Mouse (Mus musculus) hindbrain, embryonic 10.5 days (tissue): ENCODE data around the gene Rab17. TPM values are rescaled to one million over a fixed set of nuclear protein-coding genes. Genes with fewer than 3 reads are reported as not detected.
A peak's percentile ranks its signal among the peaks of the same experiment; 100 is the strongest.

Experiments
- DNase-seq: peaks from one replicate; pipeline ENCODE4 v3.0.0-alpha.2; 2017; ENCODE audit warnings: low spot score
- H3K27ac ChIP-seq: fragments of 300-500 bp; sonication (generic); 2 replicates; pipeline ENCODE4 v1.5.1; 2016; ENCODE audit warnings: mild to moderate bottlenecking, moderate library complexity
- H3K27me3 ChIP-seq: fragments of 300-500 bp; sonication (generic); 2 replicates; pipeline ENCODE4 v1.6.1; 2016; ENCODE audit warnings: mild to moderate bottlenecking; ENCODE audit not compliant: poor library complexity, insufficient read depth, severe bottlenecking
- H3K36me3 ChIP-seq: fragments of 300-500 bp; sonication (generic); 2 replicates; pipeline ENCODE4 v1.6.1; 2016; ENCODE audit warnings: mild to moderate bottlenecking, moderate library complexity
- H3K4me1 ChIP-seq: fragments of 300-500 bp; sonication (generic); replicated peaks from 2 replicates; pipeline ENCODE4 v1.6.1; 2016; ENCODE audit warnings: mild to moderate bottlenecking
- H3K4me3 ChIP-seq: fragments of 300-500 bp; sonication (generic); 2 replicates; pipeline ENCODE4 v1.5.1; 2016; ENCODE audit warnings: mild to moderate bottlenecking, moderate library complexity
- H3K9me3 ChIP-seq: fragments of 300-500 bp; sonication (generic); 2 replicates; pipeline ENCODE4 v1.6.1; 2016; ENCODE audit warnings: mild to moderate bottlenecking, moderate library complexity
- WGBS: fragments of 180-500 bp; shearing (Covaris S2); methylation state at CpG from one replicate; pipeline ENCODE4 v1.1.7; 2016; 5-methylcytosine and 5-hydroxymethylcytosine counted together
- polyA plus RNA-seq: library from polyadenylated mRNA; unstranded; fragments of >200 nt; fragmentation: Nextera tagmentation; extraction: Ambion mirVana; gene quantifications from 2 replicates; pipeline ENCODE4 v1.2.1, GENCODE M21; 2016

The Rab17 gene
- polyA plus RNA-seq, 1 experiment from 2014 or later, result 0.25 TPM

GRCm38 (mm10) chr1:91003522-91004253 lies 34.2 kb upstream of the Rab17 start:
- 86% methylated on average over 8 of the region's 8 CpGs for WGBS

GRCm38 (mm10) chr1:91002641-91003040 lies 33.2 kb upstream of the Rab17 start:
- Histone ChIP-seq H3K9me3 (no peaks in the 10 kb centered on the region), H3K27me3 (peaks cover 13% of the 10 kb centered on the region; the same call in 1 of the 2 replicates), H3K4me1 (peaks cover 33% of the 10 kb centered on the region), H3K4me3 (no peak overlapping the region), H3K36me3 (0 out of 2 replicates have a peak, but pooled peaks cover 8% of the 10 kb centered on the region), H3K27ac (no peak overlapping the region)
- WGBS, result 86% methylated on average over 3 of the region's 3 CpGs
- DNase-seq, result no peak

More at GRCm38 (mm10) chr1:91003522-91004253, 34.2 kb upstream of the Rab17 start:
- Histone ChIP-seq H3K9me3 (no peaks in the 10 kb centered on the region), H3K27ac (no peak overlapping the region), H3K27me3 (0 out of 2 replicates have a peak, but pooled peaks cover 7% of the 10 kb centered on the region), H3K36me3 (0 out of 2 replicates have a peak, but pooled peaks cover 8% of the 10 kb centered on the region), H3K4me3 (no peak overlapping the region), H3K4me1 (peaks cover 25% of the 10 kb centered on the region)
- DNase-seq, result no peak

- H3K4me1 ChIP-seq, result peaks cover 33% of the 10 kb centered on the region
- no peaks in the 10 kb centered on the region for H3K9me3 ChIP-seq
- no peak overlapping the region for H3K4me3 ChIP-seq
- WGBS, result 78% methylated on average over 3 of the region's 3 CpGs
- DNase-seq, result no peak
- 0 out of 2 replicates have a peak, but pooled peaks cover 8% of the 10 kb centered on the region for H3K36me3 ChIP-seq
- peaks cover 19% of the 10 kb centered on the region; the same call in 1 of the 2 replicates for H3K27me3 ChIP-seq
- H3K27ac ChIP-seq, result no peak overlapping the region
Measured at GRCm38 (mm10) chr1:91001871-91002539, 32.5 kb upstream of the Rab17 start.

GRCm38 (mm10) chr1:91001101-91001500 lies 31.6 kb upstream of the Rab17 start:
- no peak overlapping the region for H3K27ac ChIP-seq
- peaks cover 33% of the 10 kb centered on the region for H3K4me1 ChIP-seq
- 89% methylated on average over 3 of the region's 3 CpGs for WGBS
- peaks cover 22% of the 10 kb centered on the region; the same call in 1 of the 2 replicates for H3K27me3 ChIP-seq
- H3K9me3 ChIP-seq, result no peaks in the 10 kb centered on the region; the same call in 1 of the 2 replicates
- 0 out of 2 replicates have a peak, but pooled peaks cover 8% of the 10 kb centered on the region for H3K36me3 ChIP-seq
- no peak overlapping the region for H3K4me3 ChIP-seq
- no peak for DNase-seq

GRCm38 (mm10) chr1:90999911-91000601 lies 30.6 kb upstream of the Rab17 start:
- no peak for DNase-seq
- H3K27me3 ChIP-seq, result peaks cover 22% of the 10 kb centered on the region; the same call in 1 of the 2 replicates
- H3K4me3 ChIP-seq, result peak overlapping the region; percentile 82
- H3K4me1 ChIP-seq, result peaks cover 33% of the 10 kb centered on the region
- peak overlapping the region; percentile 91; the same call in 1 of the 2 replicates for H3K27ac ChIP-seq
- peaks cover 4% of the 10 kb centered on the region; the same call in 1 of the 2 replicates for H3K9me3 ChIP-seq
- 83% methylated on average over 10 of the region's 10 CpGs for WGBS
- H3K36me3 ChIP-seq, result 0 out of 2 replicates have a peak, but pooled peaks cover 8% of the 10 kb centered on the region

GRCm38 (mm10) chr1:90998891-90999611 lies 29.6 kb upstream of the Rab17 start:
- peak; percentile 59 for DNase-seq
- Histone ChIP-seq H3K4me1 (peaks cover 33% of the 10 kb centered on the region), H3K27ac (peak overlapping the region; percentile 91), H3K9me3 (peaks cover 4% of the 10 kb centered on the region; the same call in 1 of the 2 replicates), H3K4me3 (peak overlapping the region; percentile 82), H3K27me3 (peaks cover 22% of the 10 kb centered on the region; the same call in 1 of the 2 replicates), H3K36me3 (0 out of 2 replicates have a peak, but pooled peaks cover 8% of the 10 kb centered on the region)
- WGBS, result 3% methylated on average over 41 of the region's 41 CpGs

- Histone ChIP-seq H3K4me3 (peak within 1 kb of the TSS; percentile 82), H3K27ac (peak within 1 kb of the TSS; percentile 91), H3K36me3 (0 out of 2 replicates have a peak, but pooled peaks cover 8% of the 10 kb centered on the region), H3K27me3 (peaks cover 22% of the 10 kb centered on the region; the same call in 1 of the 2 replicates), H3K9me3 (peaks cover 4% of the 10 kb centered on the region; the same call in 1 of the 2 replicates), H3K4me1 (peaks cover 33% of the 10 kb centered on the region)
- 3% methylated on average over 59 of the region's 59 CpGs for WGBS
- DNase-seq, result peak; percentile 66
Measured at GRCm38 (mm10) chr1:90998268-90998890, 28.9 kb upstream of the Rab17 start, which contains the start of gene Lrrfip1. TSS of gene Lrrfip1 (plus strand) at chr1:90998737.

GRCm38 (mm10) chr1:90997641-90998040 lies 28.2 kb upstream of the Rab17 start:
- H3K27me3 ChIP-seq, result peaks cover 22% of the 10 kb centered on the region; the same call in 1 of the 2 replicates
- 87% methylated on average over 5 of the region's 5 CpGs for WGBS
- H3K4me3 ChIP-seq, result 0 out of 2 replicates have a peak overlapping the region, but pooled peaks have one; percentile 82
- no peak overlapping the region for H3K27ac ChIP-seq
- peaks cover 29% of the 10 kb centered on the region for H3K4me1 ChIP-seq
- peaks cover 4% of the 10 kb centered on the region; the same call in 1 of the 2 replicates for H3K9me3 ChIP-seq
- H3K36me3 ChIP-seq, result 0 out of 2 replicates have a peak, but pooled peaks cover 7% of the 10 kb centered on the region
- DNase-seq, result no peak

GRCm38 (mm10) chr1:90997136-90997535 lies 27.7 kb upstream of the Rab17 start:
- H3K4me1 ChIP-seq, result peaks cover 28% of the 10 kb centered on the region
- WGBS, result 84% methylated on average over 4 of the region's 4 CpGs
- peaks cover 4% of the 10 kb centered on the region; the same call in 1 of the 2 replicates for H3K9me3 ChIP-seq
- H3K27me3 ChIP-seq, result peaks cover 22% of the 10 kb centered on the region; the same call in 1 of the 2 replicates
- H3K4me3 ChIP-seq, result no peak overlapping the region
- H3K27ac ChIP-seq, result no peak overlapping the region
- 0 out of 2 replicates have a peak, but pooled peaks cover 4% of the 10 kb centered on the region for H3K36me3 ChIP-seq
- DNase-seq, result no peak

- Histone ChIP-seq H3K36me3 (no peaks in the 10 kb centered on the region), H3K27me3 (peaks cover 22% of the 10 kb centered on the region; the same call in 1 of the 2 replicates), H3K4me1 (peaks cover 28% of the 10 kb centered on the region), H3K9me3 (peaks cover 4% of the 10 kb centered on the region; the same call in 1 of the 2 replicates), H3K27ac (no peak overlapping the region), H3K4me3 (no peak overlapping the region)
- 88% methylated on average over 1 of the region's 1 CpGs for WGBS
- no peak for DNase-seq
Measured at GRCm38 (mm10) chr1:90995916-90996315, 26.5 kb upstream of the Rab17 start.

- Histone ChIP-seq H3K27me3 (no peaks in the 10 kb centered on the region), H3K36me3 (no peaks in the 10 kb centered on the region), H3K27ac (no peak overlapping the region), H3K4me1 (peaks cover 8% of the 10 kb centered on the region), H3K4me3 (no peak overlapping the region), H3K9me3 (peaks cover 3% of the 10 kb centered on the region; the same call in 1 of the 2 replicates)
- WGBS, result 85% methylated on average over 3 of the region's 3 CpGs
- DNase-seq, result no peak
Measured at GRCm38 (mm10) chr1:90981346-90981745, 11.9 kb upstream of the Rab17 start.
